Mouse (Mus musculus) neural tube, embryonic 13.5 days (tissue): ENCODE data around the gene Fads3. TPM values are rescaled to one million over a fixed set of nuclear protein-coding genes. Genes with fewer than 3 reads are reported as not detected.

ENCODE experiments used
- ATAC-seq: fragments of 200-750 bp; cut with Nextera tagmentation; 2 replicates; pipeline ENCODE4 v1.8.0; 2017; ENCODE audit warnings: low read depth, mild to moderate bottlenecking, moderate TSS enrichment, moderate library complexity
- H3K27ac ChIP-seq: fragments of 300-500 bp; sonication (generic); replicated peaks from 2 replicates; pipeline ENCODE4 v1.5.1; 2015; ENCODE audit warnings: moderate library complexity, mild to moderate bottlenecking, inconsistent platforms
- H3K27me3 ChIP-seq: fragments of 300-500 bp; sonication (generic); 2 replicates; pipeline ENCODE4 v1.6.1; 2015; ENCODE audit warnings: mild to moderate bottlenecking, inconsistent platforms
- H3K36me3 ChIP-seq: fragments of 300-500 bp; sonication (generic); 2 replicates; pipeline ENCODE4 v1.6.1; 2015; ENCODE audit warnings: mild to moderate bottlenecking, inconsistent platforms
- H3K4me1 ChIP-seq: fragments of 300-500 bp; sonication (generic); replicated peaks from 2 replicates; pipeline ENCODE4 v1.6.1; 2015; ENCODE audit warnings: inconsistent platforms
- H3K4me2 ChIP-seq: fragments of 300-500 bp; sonication (generic); 2 replicates; pipeline ENCODE4 v1.6.1; 2015; ENCODE audit warnings: inconsistent platforms, mild to moderate bottlenecking, moderate library complexity
- H3K4me3 ChIP-seq: fragments of 300-500 bp; sonication (generic); 2 replicates; pipeline ENCODE4 v1.5.1; 2015; ENCODE audit warnings: mild to moderate bottlenecking, inconsistent platforms
- H3K9ac ChIP-seq: fragments of 300-500 bp; sonication (generic); 2 replicates; pipeline ENCODE4 v1.6.1; 2015; ENCODE audit warnings: moderate library complexity, mild to moderate bottlenecking, inconsistent platforms
- H3K9me3 ChIP-seq: fragments of 300-500 bp; sonication (generic); 2 replicates; pipeline ENCODE4 v1.6.1; 2016; ENCODE audit warnings: inconsistent platforms
- WGBS: fragments of 180-500 bp; shearing (Covaris S2); methylation state at CpG from one replicate; pipeline ENCODE4 v1.1.7; 2015; 5-methylcytosine and 5-hydroxymethylcytosine counted together
- polyA plus RNA-seq: library from polyadenylated mRNA; unstranded; fragments of >200 nt; fragmentation: Nextera tagmentation; extraction: Ambion mirVana; gene quantifications from 2 replicates; pipeline ENCODE4 v1.2.1, GENCODE M21; 2015

Fads3 gene
- polyA plus RNA-seq, 1 experiment from 2014 or later = 19.1 TPM

DNA sequence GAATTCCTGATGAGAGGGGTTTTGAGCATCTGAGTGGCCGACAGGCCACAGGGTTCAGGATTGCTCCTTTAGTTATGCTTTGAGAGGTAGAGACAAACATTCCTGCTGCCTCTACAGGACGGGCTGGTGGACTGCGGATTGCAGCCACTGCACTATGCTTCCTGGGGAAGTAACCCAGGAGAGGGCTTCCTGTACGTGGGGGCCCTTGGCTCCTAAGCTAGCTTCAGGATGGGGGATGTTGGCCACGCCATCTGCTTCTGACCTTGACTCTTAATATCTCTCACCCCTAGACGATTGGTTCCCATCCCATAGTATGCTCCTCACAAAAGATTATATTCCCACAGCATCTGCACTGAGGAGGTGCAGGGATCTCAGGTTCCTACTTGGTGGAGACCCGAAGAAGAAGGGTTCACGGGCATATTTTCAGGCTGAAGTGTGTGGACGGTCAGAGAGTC, 18.0 kb upstream of the Fads3 start:
- Histone ChIP-seq H3K4me1 (peaks cover 31% of the 10 kb centered on the region), H3K4me3 (no peak overlapping the region), H3K4me2 (no peak overlapping the region), H3K9me3 (no peaks in the 10 kb centered on the region), H3K27ac (peak overlapping the region; percentile 61; the same call in 1 of the 2 replicates), H3K36me3 (0 out of 2 replicates have a peak, but pooled peaks cover 2% of the 10 kb centered on the region), H3K27me3 (0 out of 2 replicates have a peak, but pooled peaks cover 7% of the 10 kb centered on the region), H3K9ac (peak overlapping the region; percentile 22; the same call in 1 of the 2 replicates)
- ATAC-seq = no peak
- 69% methylated on average over 9 of the region's 9 CpGs for WGBS

GRCm38 (mm10) chr19:10025169-10025875, 16.0 kb upstream of the Fads3 start:
- H3K9me3 ChIP-seq = no peaks in the 10 kb centered on the region
- 0 out of 2 replicates have a peak, but pooled peaks have one; percentile 55 for ATAC-seq
- H3K4me2 ChIP-seq = 0 out of 2 replicates have a peak overlapping the region, but pooled peaks have one; percentile 16
- 26% methylated on average over 8 of the region's 8 CpGs for WGBS
- H3K4me3 ChIP-seq = no peak overlapping the region
- peaks cover 17% of the 10 kb centered on the region for H3K4me1 ChIP-seq
- peak overlapping the region; percentile 54 for H3K27ac ChIP-seq
- no peak overlapping the region for H3K9ac ChIP-seq
- no peaks in the 10 kb centered on the region for H3K27me3 ChIP-seq
- H3K36me3 ChIP-seq = 0 out of 2 replicates have a peak, but pooled peaks cover 7% of the 10 kb centered on the region

DNA sequence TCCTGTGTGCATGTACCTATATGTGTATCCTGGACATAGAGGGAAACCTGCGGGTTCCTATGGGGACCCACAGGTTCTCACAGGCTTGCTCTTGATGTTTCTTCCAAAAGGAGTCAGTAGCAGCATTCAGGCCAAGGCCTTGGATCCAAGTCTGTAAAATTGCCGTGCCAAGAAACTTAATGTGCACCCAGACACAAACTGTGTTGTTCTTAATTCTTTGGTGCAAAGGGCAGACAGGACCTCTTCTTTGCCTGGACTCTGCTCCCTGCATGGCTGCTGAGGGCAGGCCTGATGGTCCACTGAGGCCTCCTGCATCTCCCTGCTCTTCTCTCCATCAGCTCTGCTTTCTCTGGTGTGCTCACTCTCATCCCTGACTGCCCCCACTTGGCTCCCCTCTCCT, 11.6 kb upstream of the Fads3 start:
- ATAC-seq = no peak

DNA sequence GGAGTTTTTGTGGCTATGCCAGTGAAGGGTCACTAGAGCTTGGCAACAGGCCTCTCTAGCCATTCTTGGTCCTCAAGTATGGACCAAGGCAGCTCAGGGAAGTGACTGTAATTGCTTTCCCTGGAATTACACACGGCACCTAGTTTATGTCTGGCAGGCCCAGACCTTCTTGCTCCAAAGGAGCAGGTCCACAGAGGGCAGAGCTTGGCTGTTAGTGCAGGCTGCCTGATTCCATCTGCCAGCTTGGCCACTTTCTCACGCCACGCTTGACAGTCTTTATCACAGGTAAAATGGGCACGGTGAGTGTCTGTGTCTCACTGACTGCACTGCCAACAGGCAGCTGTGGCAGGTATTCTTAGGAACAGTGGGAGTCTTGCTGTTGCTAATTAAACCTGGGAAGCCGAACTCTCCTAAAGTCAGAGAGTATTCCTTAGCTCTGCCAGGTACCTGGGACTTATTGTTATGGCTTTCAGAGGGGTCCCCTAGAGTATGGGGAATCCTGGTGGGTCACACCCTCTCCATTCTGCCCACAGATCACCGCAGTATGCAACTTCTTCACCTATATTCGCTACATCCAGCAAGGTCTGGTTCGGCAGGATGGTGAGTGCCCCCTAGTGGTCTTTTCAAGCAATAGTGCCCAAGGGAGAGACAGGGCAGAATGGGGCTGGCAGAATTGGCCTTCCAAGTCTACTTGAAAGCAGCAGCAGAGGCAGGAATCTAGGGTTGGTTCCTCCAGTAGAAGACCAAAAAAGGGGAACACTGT, 8.0 kb upstream of the Fads3 start:
- Histone ChIP-seq H3K4me2 (no peak overlapping the region), H3K9me3 (no peaks in the 10 kb centered on the region), H3K9ac (no peak overlapping the region), H3K4me1 (0 out of 2 replicates have a peak, but pooled peaks cover 3% of the 10 kb centered on the region), H3K27me3 (no peaks in the 10 kb centered on the region), H3K4me3 (no peak overlapping the region), H3K36me3 (0 out of 2 replicates have a peak, but pooled peaks cover 4% of the 10 kb centered on the region), H3K27ac (no peak overlapping the region)
- ATAC-seq = peak; percentile 60; the same call in 1 of the 2 replicates
- 44% methylated on average over 8 of the region's 8 CpGs for WGBS

More for the DNA sequence above, 11.6 kb upstream of the Fads3 start:
- peaks cover 12% of the 10 kb centered on the region for H3K4me1 ChIP-seq
- no peaks in the 10 kb centered on the region for H3K9me3 ChIP-seq
- H3K27me3 ChIP-seq = no peaks in the 10 kb centered on the region
- no peak overlapping the region for H3K4me2 ChIP-seq
- H3K27ac ChIP-seq = no peak overlapping the region
- no peak overlapping the region for H3K9ac ChIP-seq
- H3K36me3 ChIP-seq = 0 out of 2 replicates have a peak, but pooled peaks cover 7% of the 10 kb centered on the region
- WGBS = 88% methylated on average over 2 of the region's 2 CpGs
- H3K4me3 ChIP-seq = no peak overlapping the region

DNA sequence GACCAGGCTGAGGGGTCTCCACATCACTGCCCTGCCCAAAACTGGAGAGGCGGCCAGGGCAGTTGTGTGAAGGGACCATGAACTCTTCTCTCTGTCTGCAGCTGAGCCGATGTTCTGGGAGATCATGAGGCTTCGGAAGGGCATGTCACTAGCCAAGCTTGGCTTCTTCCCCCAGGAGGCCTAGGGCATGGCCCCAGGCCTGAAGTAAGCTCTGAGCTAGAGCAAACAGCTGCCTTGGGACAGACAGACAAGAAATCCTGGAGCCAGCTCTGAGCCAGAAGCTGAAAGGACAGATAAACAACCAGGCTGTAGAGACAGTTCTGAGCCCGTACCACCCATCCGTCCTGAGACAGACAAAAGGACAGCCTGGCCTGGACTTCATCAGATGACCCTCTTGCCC, 7.0 kb upstream of the Fads3 start:
- Histone ChIP-seq H3K27me3 (no peaks in the 10 kb centered on the region), H3K9ac (no peak overlapping the region), H3K4me1 (peaks cover 11% of the 10 kb centered on the region; the same call in 1 of the 2 replicates), H3K4me2 (no peak overlapping the region), H3K27ac (no peak overlapping the region), H3K4me3 (no peak overlapping the region), H3K36me3 (0 out of 2 replicates have a peak, but pooled peaks cover 3% of the 10 kb centered on the region), H3K9me3 (no peaks in the 10 kb centered on the region)
- 88% methylated on average over 5 of the region's 5 CpGs for WGBS
- ATAC-seq = no peak

DNA sequence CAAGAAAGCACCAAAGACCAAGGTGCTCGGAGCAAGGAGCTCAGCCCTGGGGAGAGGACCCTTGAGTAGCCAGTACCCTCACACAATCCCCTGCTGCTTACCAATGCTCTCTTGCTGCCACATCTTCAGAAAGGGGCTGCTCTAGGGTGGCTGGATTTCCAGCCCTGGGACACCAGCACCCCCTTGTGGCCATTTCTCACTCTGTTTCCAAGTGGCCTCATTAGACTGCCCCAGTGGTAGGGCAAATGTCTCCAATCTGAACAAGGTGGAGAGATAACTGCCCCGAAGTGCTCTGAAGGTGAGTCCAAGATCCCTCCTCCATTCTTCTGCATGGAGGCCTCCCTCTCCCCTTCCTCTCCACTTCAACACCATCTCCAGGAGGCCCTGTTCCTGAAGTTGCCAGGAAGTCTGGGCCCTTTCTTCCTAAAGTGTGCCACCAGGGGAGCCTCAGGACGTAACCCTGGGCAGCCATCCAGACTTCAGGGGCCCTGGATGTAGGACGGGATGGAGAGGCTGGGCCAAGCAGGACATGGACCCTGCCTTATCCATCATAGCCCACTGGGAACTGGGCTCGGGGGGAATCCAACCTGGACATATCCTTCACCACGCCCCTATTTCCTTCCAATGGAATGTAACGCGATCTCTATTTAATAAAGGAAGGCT, 6.5 kb upstream of the Fads3 start:
- H3K9ac ChIP-seq = no peak overlapping the region
- 0 out of 2 replicates have a peak, but pooled peaks cover under 1% of the 10 kb centered on the region for H3K36me3 ChIP-seq
- peak; percentile 56 for ATAC-seq
- H3K27ac ChIP-seq = no peak overlapping the region
- 60% methylated on average over 8 of the region's 8 CpGs for WGBS
- no peaks in the 10 kb centered on the region; the same call in 1 of the 2 replicates for H3K27me3 ChIP-seq
- H3K4me1 ChIP-seq = peaks cover 11% of the 10 kb centered on the region; the same call in 1 of the 2 replicates
- no peak overlapping the region for H3K4me3 ChIP-seq
- H3K4me2 ChIP-seq = no peak overlapping the region
- no peaks in the 10 kb centered on the region for H3K9me3 ChIP-seq

DNA sequence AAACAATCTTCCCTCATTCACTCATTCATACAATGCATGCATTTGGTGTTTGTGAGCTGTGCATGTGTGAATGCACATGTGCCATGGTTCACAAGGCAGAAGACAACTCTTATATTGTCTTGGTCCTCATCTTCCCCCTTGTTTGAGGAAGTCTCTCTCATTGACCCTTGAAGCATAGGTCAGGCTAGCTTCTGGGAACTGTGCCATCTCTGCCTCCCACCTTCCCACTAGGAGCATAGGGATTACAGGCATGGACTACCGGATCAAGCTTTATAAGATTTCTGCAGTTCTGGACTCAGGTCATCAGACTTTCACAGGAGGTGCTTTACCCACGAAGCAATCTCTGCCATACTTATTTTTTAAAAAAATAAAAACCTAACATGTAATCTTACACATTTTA, 3.8 kb upstream of the Fads3 start:
- no peaks in the 10 kb centered on the region for H3K36me3 ChIP-seq
- WGBS = 65% methylated on average over 2 of the region's 2 CpGs
- no peak overlapping the region for H3K4me3 ChIP-seq
- H3K9ac ChIP-seq = no peak overlapping the region
- peaks cover 26% of the 10 kb centered on the region for H3K4me1 ChIP-seq
- H3K9me3 ChIP-seq = no peaks in the 10 kb centered on the region
- H3K27ac ChIP-seq = no peak overlapping the region
- ATAC-seq = no peak
- no peaks in the 10 kb centered on the region; the same call in 1 of the 2 replicates for H3K27me3 ChIP-seq
- H3K4me2 ChIP-seq = no peak overlapping the region

- Histone ChIP-seq H3K9ac (no peak overlapping the region), H3K27ac (0 out of 2 replicates have a peak overlapping the region, but pooled peaks have one; percentile 1), H3K4me1 (peaks cover 29% of the 10 kb centered on the region), H3K9me3 (no peaks in the 10 kb centered on the region), H3K36me3 (no peaks in the 10 kb centered on the region), H3K27me3 (no peaks in the 10 kb centered on the region; the same call in 1 of the 2 replicates), H3K4me3 (no peak overlapping the region), H3K4me2 (no peak overlapping the region)
- no peak for ATAC-seq
- WGBS = 88% methylated on average over 3 of the region's 3 CpGs
Observed at GRCm38 (mm10) chr19:10038364-10038763, 3.0 kb upstream of the Fads3 start.

- Histone ChIP-seq H3K4me1 (peaks cover 33% of the 10 kb centered on the region), H3K9me3 (no peaks in the 10 kb centered on the region), H3K27ac (0 out of 2 replicates have a peak overlapping the region, but pooled peaks have one; percentile 1), H3K9ac (no peak overlapping the region), H3K36me3 (no peaks in the 10 kb centered on the region), H3K27me3 (no peaks in the 10 kb centered on the region; the same call in 1 of the 2 replicates), H3K4me2 (no peak overlapping the region), H3K4me3 (no peak overlapping the region)
- WGBS = 25% methylated on average over 3 of the region's 3 CpGs
- no peak for ATAC-seq
Observed at GRCm38 (mm10) chr19:10038910-10039309, 2.5 kb upstream of the Fads3 start.

GRCm38 (mm10) chr19:10039615-10040014, 1.8 kb upstream of the Fads3 start:
- Histone ChIP-seq H3K4me2 (no peak overlapping the region), H3K27me3 (no peaks in the 10 kb centered on the region; the same call in 1 of the 2 replicates), H3K27ac (no peak overlapping the region), H3K36me3 (no peaks in the 10 kb centered on the region), H3K9ac (no peak overlapping the region), H3K4me1 (peaks cover 30% of the 10 kb centered on the region), H3K4me3 (no peak overlapping the region), H3K9me3 (no peaks in the 10 kb centered on the region)
- no peak for ATAC-seq
- 93% methylated on average over 2 of the region's 2 CpGs for WGBS

- peak overlapping the region; percentile 80 for H3K9ac ChIP-seq
- H3K4me1 ChIP-seq = peaks cover 30% of the 10 kb centered on the region
- 0 out of 2 replicates have a peak overlapping the region, but pooled peaks have one; percentile 0 for H3K27ac ChIP-seq
- WGBS = 4% methylated on average over 20 of the region's 20 CpGs
- no peaks in the 10 kb centered on the region for H3K36me3 ChIP-seq
- H3K4me2 ChIP-seq = peak overlapping the region; percentile 97
- H3K9me3 ChIP-seq = no peaks in the 10 kb centered on the region
- H3K4me3 ChIP-seq = peak overlapping the region; percentile 59
- H3K27me3 ChIP-seq = no peaks in the 10 kb centered on the region; the same call in 1 of the 2 replicates
- peak; percentile 16; the same call in 1 of the 2 replicates for ATAC-seq
Observed at GRCm38 (mm10) chr19:10040866-10041387, 442 bp upstream of the Fads3 start.
